In genomic region chr4:138066421-138066820, GRCm38 (mm10) we compare ENCODE assay signal across 21 mouse cellular contexts.
DNase-seq lines count a peak whose midpoint lies in the region; ATAC-seq and TF ChIP-seq lines count a peak whose summit lies in the region.
"Had no signal": no experiment of that assay in that cellular context is flagged by ENCODE, and none has a peak within 500 bp of the region (broad histone marks: within the 10 kb centered on the region; RNA-seq: fewer than 3 reads in every experiment).

No protein-coding gene starts in this region.

- H3K9me3 ChIP-seq in kidney, embryonic 14.5 days (ENCODE audit: control insufficient read depth, low read length) = no peaks in the 10 kb centered on the region
- H3K9me3 ChIP-seq in liver, embryonic 14.5 days (ENCODE audit: control insufficient read depth, low read length) = no peaks in the 10 kb centered on the region
- H3K9me3 ChIP-seq: embryonic facial prominence, embryonic 12.5 days; forebrain, embryonic 12.5 days; heart, embryonic 12.5 days; limb, embryonic 12.5 days; midbrain, embryonic 15.5 days; neural tube, embryonic 12.5 days had no signal

- no peak overlapping the region for H3K4me3 ChIP-seq in cerebellum, adult 2 months (replicated peaks; ENCODE audit: insufficient read depth, low read depth, low read length)
- no peak overlapping the region for H3K4me3 ChIP-seq in kidney, embryonic 14.5 days (ENCODE audit: low read length)
- H3K4me3 ChIP-seq in liver, embryonic 14.5 days (ENCODE audit: insufficient read depth in 1 of 2, low read depth in 2 of 2, low read length in 2 of 2) = no peak overlapping the region
- H3K4me3 ChIP-seq in small intestine, adult 2 months (ENCODE audit: low read depth, low read length) = no peak overlapping the region
- H3K4me3 ChIP-seq: embryonic facial prominence, embryonic 12.5 days; forebrain, embryonic 12.5 days; heart, embryonic 12.5 days; limb, embryonic 12.5 days; midbrain, embryonic 15.5 days; neural tube, embryonic 12.5 days had no signal

- peaks cover 70% of the 10 kb centered on the region for H3K4me1 ChIP-seq in cerebellum, adult 2 months (ENCODE audit: control insufficient read depth, insufficient read depth, low read length)
- no peaks in the 10 kb centered on the region for H3K4me1 ChIP-seq in kidney, embryonic 14.5 days (ENCODE audit: control insufficient read depth, insufficient read depth, low read length)
- H3K4me1 ChIP-seq in liver, embryonic 14.5 days (replicated peaks; ENCODE audit: control insufficient read depth in 2 of 2, insufficient read depth in 2 of 2, low read length in 1 of 2) = peaks cover 0 to 11% of the 10 kb centered on the region in 2 experiments; a peak in 3 of 4 replicates
- H3K4me1 ChIP-seq in small intestine, adult 2 months (ENCODE audit: control insufficient read depth, insufficient read depth, insufficient read length, low read length) = peaks cover 39% of the 10 kb centered on the region
- H3K4me1 ChIP-seq: neural tube, embryonic 12.5 days had no signal

- H3K4me2 ChIP-seq in kidney, embryonic 14.5 days (replicated peaks; ENCODE audit: low read depth, low read length) = no peak overlapping the region
- H3K4me2 ChIP-seq in liver, embryonic 14.5 days (ENCODE audit: low read depth) = peak overlapping the region; percentile 13; the same call in 1 of the 2 replicates
- H3K4me2 ChIP-seq: embryonic facial prominence, embryonic 12.5 days; forebrain, embryonic 12.5 days; heart, embryonic 12.5 days; limb, embryonic 12.5 days; midbrain, embryonic 15.5 days; neural tube, embryonic 12.5 days had no signal

- 83% methylated on average over 7 of the region's 7 CpGs for WGBS in cerebellum, adult 2 months
- 93% methylated on average over 7 of the region's 7 CpGs for WGBS in kidney, embryonic 14.5 days
- 76% methylated on average over 7 of the region's 7 CpGs for whole genome bisulfite sequencing in liver, embryonic 14.5 days (ENCODE audit: insufficient replicate concordance)
- WGBS in small intestine, adult 2 months = 52% methylated on average over 7 of the region's 7 CpGs

- no peak overlapping the region for H3K9ac ChIP-seq in kidney, embryonic 14.5 days (ENCODE audit: low read depth, low read length)
- no peak overlapping the region for H3K9ac ChIP-seq in liver, embryonic 14.5 days (replicated peaks)
- H3K9ac ChIP-seq: embryonic facial prominence, embryonic 12.5 days; forebrain, embryonic 12.5 days; heart, embryonic 12.5 days; limb, embryonic 12.5 days; midbrain, embryonic 15.5 days; neural tube, embryonic 12.5 days had no signal

- no peak for ATAC-seq in kidney, embryonic 14.5 days (ENCODE audit: low FRiP score, low TSS enrichment)
- ATAC-seq in liver, embryonic 14.5 days (ENCODE audit: insufficient read depth) = no peak
- ATAC-seq: activated CD4-positive, CD25-positive, alpha-beta regulatory T cell, adult 4 months; midbrain, embryonic 15.5 days had no signal

- H3K27me3 ChIP-seq in cerebellum, adult 2 months (ENCODE audit: control insufficient read depth, insufficient read depth, low read length) = no peaks in the 10 kb centered on the region
- H3K27me3 ChIP-seq in kidney, embryonic 14.5 days (ENCODE audit: control insufficient read depth, insufficient read depth, low read length) = no peaks in the 10 kb centered on the region
- H3K27me3 ChIP-seq in liver, embryonic 14.5 days (ENCODE audit: control insufficient read depth, insufficient read depth, low read length) = no peaks in the 10 kb centered on the region
- H3K27me3 ChIP-seq in small intestine, adult 2 months (ENCODE audit: control insufficient read depth, insufficient read depth, low read length) = no peaks in the 10 kb centered on the region
- H3K27me3 ChIP-seq: embryonic facial prominence, embryonic 12.5 days; forebrain, embryonic 12.5 days; heart, embryonic 12.5 days; limb, embryonic 12.5 days; midbrain, embryonic 15.5 days; neural tube, embryonic 12.5 days had no signal

- TF ChIP-seq EP300 in liver, embryonic 14.5 days (IDR thresholded peaks at IDR 0.05; ENCODE audit: low read depth) = no peak

- TF ChIP-seq CTCF in cerebellum, adult 2 months (IDR thresholded peaks at IDR 0.05; ENCODE audit: borderline replicate concordance, insufficient read depth, low read depth, low read length) = no peak
- no peak for TF ChIP-seq CTCF in liver, embryonic 14.5 days (IDR thresholded peaks at IDR 0.05; ENCODE audit: low read depth)
- no peak for TF ChIP-seq CTCF in small intestine, adult 2 months (IDR thresholded peaks at IDR 0.05; ENCODE audit: extremely low read depth, insufficient read length, insufficient replicate concordance, low read depth, low read length)

- DNase-seq in cerebellum, adult 2 months = no peak
- DNase-seq in cerebellum, adult 18-20 months = no peak
- peak; percentile 28 for DNase-seq in kidney, adult 18-20 months
- DNase-seq in liver, embryonic 14.5 days (ENCODE audit: low read depth in 3 of 3, low spot score in 3 of 3) = no peak
- no peak for DNase-seq in liver
- no peak for DNase-seq in cerebellum, postnatal 14 days
- DNase-seq: adrenal gland, adult 8-10 months; cerebellum, postnatal 10 days; heart, postnatal 14 days; kidney, postnatal 4 days; lung, postnatal 4 days; right cerebral cortex, postnatal 25 days had no signal

- H3K27ac ChIP-seq in cerebellum, adult 2 months (ENCODE audit: insufficient read depth, low read length) = peak overlapping the region; percentile 69; the same call in 1 of the 2 replicates
- no peak overlapping the region for H3K27ac ChIP-seq in kidney, embryonic 14.5 days (ENCODE audit: low read depth, low read length)
- no peak overlapping the region for H3K27ac ChIP-seq in liver, embryonic 14.5 days
- peak overlapping the region; percentile 65 for H3K27ac ChIP-seq in small intestine, adult 2 months (ENCODE audit: insufficient read depth, low read depth, low read length)
- H3K27ac ChIP-seq: embryonic facial prominence, embryonic 12.5 days; forebrain, embryonic 12.5 days; limb, embryonic 12.5 days; midbrain, embryonic 15.5 days; neural tube, embryonic 12.5 days had no signal

- H3K36me3 ChIP-seq in kidney, embryonic 14.5 days (ENCODE audit: control insufficient read depth, insufficient read depth, low read length) = peaks cover 36% of the 10 kb centered on the region; the same call in 1 of the 2 replicates
- H3K36me3 ChIP-seq in liver, embryonic 14.5 days (replicated peaks; ENCODE audit: control insufficient read depth, insufficient read depth, low read depth) = no peaks in the 10 kb centered on the region
- H3K36me3 ChIP-seq in small intestine, adult 2 months (ENCODE audit: control insufficient read depth, insufficient read depth, low read length) = 0 out of 2 replicates have a peak, but pooled peaks cover 3% of the 10 kb centered on the region
- H3K36me3 ChIP-seq: midbrain, embryonic 15.5 days had no signal

- TF ChIP-seq POLR2A in cerebellum, adult 2 months (IDR thresholded peaks at IDR 0.05; ENCODE audit: borderline replicate concordance, insufficient read depth, low read length) = no peak
- no peak for TF ChIP-seq POLR2A in small intestine, adult 2 months (IDR thresholded peaks at IDR 0.05; ENCODE audit: low read depth, low read length)

Comparison
In these comparisons a context has a peak if more than half of its experiments do, and no peak if none do; other contexts are left out.
1. H3K27ac ChIP-seq: peak in cerebellum, adult 2 months (single experiment) and small intestine, adult 2 months (single experiment); none in kidney, embryonic 14.5 days (single experiment) and liver, embryonic 14.5 days (single experiment).